Mouse (Mus musculus) embryonic facial prominence, embryonic 10.5 days (tissue): ENCODE results near the gene Dctn3. TPM values are rescaled to one million over a fixed set of nuclear protein-coding genes. Genes with fewer than 3 reads are reported as not detected.

Experiments
- DNase-seq: peaks from one replicate; pipeline ENCODE4 v3.0.0-alpha.2; 2017; ENCODE audit warnings: low spot score
- H3K27ac ChIP-seq: fragments of 300-500 bp; sonication (generic); replicated peaks from 2 replicates; pipeline ENCODE4 v1.5.1; 2016; ENCODE audit warnings: mild to moderate bottlenecking
- H3K27me3 ChIP-seq: fragments of 300-500 bp; sonication (generic); replicated peaks from 2 replicates; pipeline ENCODE4 v1.6.1; 2016; ENCODE audit warnings: low read depth, mild to moderate bottlenecking; ENCODE audit not compliant: poor library complexity, severe bottlenecking
- H3K36me3 ChIP-seq: fragments of 300-500 bp; sonication (generic); replicated peaks from 2 replicates; pipeline ENCODE4 v1.6.1; 2016; ENCODE audit warnings: mild to moderate bottlenecking, moderate library complexity
- H3K4me1 ChIP-seq: fragments of 300-500 bp; sonication (generic); 2 replicates; pipeline ENCODE4 v1.6.1; 2016
- H3K4me3 ChIP-seq: fragments of 300-500 bp; sonication (generic); 2 replicates; pipeline ENCODE4 v1.5.1; 2016; ENCODE audit warnings: mild to moderate bottlenecking, moderate library complexity
- H3K9me3 ChIP-seq: fragments of 300-500 bp; sonication (generic); 2 replicates; pipeline ENCODE4 v1.6.1; 2016; ENCODE audit warnings: mild to moderate bottlenecking
- WGBS: fragments of 180-500 bp; shearing (Covaris S2); methylation state at CpG from one replicate; pipeline ENCODE4 v1.1.7; 2016; 5-methylcytosine and 5-hydroxymethylcytosine counted together
- polyA plus RNA-seq: library from polyadenylated mRNA; unstranded; fragments of >200 nt; fragmentation: Nextera tagmentation; extraction: Ambion mirVana; gene quantifications from 2 replicates; pipeline ENCODE4 v1.2.1, GENCODE M21; 2016

Gene Dctn3
- polyA plus RNA-seq, 1 experiment from 2014 or later = 133 TPM

DNA sequence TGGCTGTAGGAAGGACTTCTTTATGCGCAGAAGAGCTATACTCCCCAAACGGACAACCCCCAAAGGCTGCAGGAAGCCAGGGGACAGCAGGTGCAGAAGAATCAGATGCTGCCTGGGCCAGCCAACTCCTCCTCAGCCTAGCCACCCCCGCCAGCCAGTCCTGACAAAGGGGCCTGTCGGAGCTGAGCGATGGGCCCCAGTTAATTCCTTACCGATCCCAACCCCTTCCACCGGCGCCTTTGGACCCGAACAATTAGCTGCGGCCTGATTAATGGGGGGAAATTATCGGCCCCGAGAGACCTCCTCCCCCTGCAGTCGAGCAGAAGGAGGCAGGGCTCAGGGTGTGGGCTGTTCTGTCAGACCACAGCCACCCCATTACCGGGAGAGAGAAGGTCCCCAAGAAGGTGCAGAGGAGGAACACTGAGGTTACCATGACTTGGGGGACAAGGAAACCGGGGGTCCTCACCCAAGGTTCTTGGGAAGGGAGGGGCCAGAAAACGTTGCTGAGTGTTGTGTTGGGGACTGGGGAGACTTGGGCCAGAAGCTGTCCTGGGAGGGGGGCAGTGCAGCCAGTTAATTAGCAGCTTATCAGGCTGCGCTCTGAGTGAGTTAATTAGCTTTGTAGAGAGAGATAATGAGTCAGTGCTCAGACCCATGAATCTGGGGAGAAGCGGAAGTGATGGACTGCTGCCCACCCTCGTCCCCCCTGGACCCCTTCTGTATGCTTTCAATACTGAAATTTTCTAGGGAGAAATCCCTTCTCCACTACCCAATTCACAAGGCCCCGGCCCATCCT is 4.1 kb upstream of the Dctn3 start:
- H3K27me3 ChIP-seq = peaks cover 86% of the 10 kb centered on the region
- no peak for DNase-seq
- no peaks in the 10 kb centered on the region for H3K9me3 ChIP-seq
- peak overlapping the region; percentile 30; the same call in 1 of the 2 replicates for H3K4me3 ChIP-seq
- H3K4me1 ChIP-seq = peaks cover 30% of the 10 kb centered on the region
- WGBS = 14% methylated on average over 20 of the region's 20 CpGs
- H3K27ac ChIP-seq = 0 out of 2 replicates have a peak overlapping the region, but pooled peaks have one; percentile 35
- H3K36me3 ChIP-seq = no peaks in the 10 kb centered on the region

DNA sequence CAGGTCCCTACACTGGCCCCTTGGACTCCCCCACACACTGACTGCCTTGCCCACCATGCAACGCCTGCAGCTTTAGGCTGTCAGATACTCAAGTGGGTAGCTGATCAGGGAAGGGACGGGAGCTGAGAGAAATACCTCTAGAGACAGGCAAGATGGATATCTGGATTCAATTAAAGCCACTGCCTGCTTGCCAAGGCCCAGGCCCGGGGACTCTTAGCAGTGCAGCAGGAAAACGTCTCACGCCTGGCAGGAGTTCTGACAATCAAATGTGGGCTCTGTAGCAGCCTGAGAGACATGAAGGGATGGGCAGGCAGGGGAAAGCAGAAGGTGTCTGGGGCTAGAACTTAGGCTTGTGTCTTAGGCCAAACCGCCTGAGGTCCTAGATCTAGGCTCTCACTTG is 6.1 kb downstream of the Dctn3 start:
- peaks cover 49% of the 10 kb centered on the region for H3K4me1 ChIP-seq
- 0 out of 2 replicates have a peak overlapping the region, but pooled peaks have one; percentile 5 for H3K4me3 ChIP-seq
- 45% methylated on average over 6 of the region's 6 CpGs for WGBS
- peaks cover 53% of the 10 kb centered on the region for H3K36me3 ChIP-seq
- no peaks in the 10 kb centered on the region for H3K9me3 ChIP-seq
- no peaks in the 10 kb centered on the region for H3K27me3 ChIP-seq
- peak; percentile 47 for DNase-seq
- peak overlapping the region; percentile 44; the same call in 1 of the 2 replicates for H3K27ac ChIP-seq

DNA sequence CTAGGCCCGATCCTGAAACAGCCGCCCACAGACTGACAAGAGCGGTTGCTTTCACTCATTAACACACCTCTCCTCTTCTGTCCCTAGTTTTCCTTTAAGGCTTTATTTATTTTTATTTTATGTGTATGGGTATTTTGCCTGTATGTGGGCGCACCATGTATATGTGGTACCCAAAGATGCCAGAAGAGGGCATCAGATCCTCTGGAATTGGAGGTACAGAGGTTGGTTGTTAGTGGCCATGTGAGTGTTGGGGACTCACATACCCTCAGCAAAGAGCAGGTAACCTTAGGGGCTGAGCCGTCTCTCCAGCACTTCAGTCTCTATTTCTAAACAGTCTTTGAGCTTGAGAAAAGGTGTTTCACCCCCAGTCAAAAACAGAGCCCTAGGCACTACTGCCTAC is 7.4 kb downstream of the Dctn3 start:
- WGBS = 83% methylated on average over 5 of the region's 5 CpGs
- H3K36me3 ChIP-seq = peaks cover 65% of the 10 kb centered on the region
- H3K4me3 ChIP-seq = no peak overlapping the region
- peaks cover 51% of the 10 kb centered on the region for H3K4me1 ChIP-seq
- DNase-seq = no peak
- H3K9me3 ChIP-seq = no peaks in the 10 kb centered on the region
- no peak overlapping the region for H3K27ac ChIP-seq
- H3K27me3 ChIP-seq = no peaks in the 10 kb centered on the region

DNA sequence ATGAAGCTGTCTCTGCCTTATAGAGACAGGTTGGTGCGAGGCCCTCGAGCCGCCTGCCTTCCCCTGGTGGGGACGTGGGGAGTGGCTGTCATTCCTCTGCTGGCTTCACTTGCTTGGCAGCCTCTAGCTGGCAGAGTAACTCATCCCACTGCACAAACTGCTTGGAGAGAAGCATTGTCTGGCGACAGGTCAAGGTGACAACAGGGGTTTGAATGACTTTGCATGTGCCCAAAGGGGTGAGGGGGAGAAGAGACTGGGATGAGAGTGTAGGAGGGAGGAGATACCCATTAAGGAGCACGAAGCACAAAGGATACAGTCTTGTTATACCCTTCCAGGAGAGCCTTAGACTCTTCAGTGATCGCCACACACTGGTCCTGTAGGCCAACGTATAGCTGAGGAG is 7.9 kb downstream of the Dctn3 start:
- no peak for DNase-seq
- H3K27ac ChIP-seq = no peak overlapping the region
- H3K4me3 ChIP-seq = no peak overlapping the region
- H3K27me3 ChIP-seq = no peaks in the 10 kb centered on the region
- WGBS = 79% methylated on average over 8 of the region's 8 CpGs
- H3K36me3 ChIP-seq = peaks cover 66% of the 10 kb centered on the region
- peaks cover 50% of the 10 kb centered on the region for H3K4me1 ChIP-seq
- no peaks in the 10 kb centered on the region for H3K9me3 ChIP-seq

DNA sequence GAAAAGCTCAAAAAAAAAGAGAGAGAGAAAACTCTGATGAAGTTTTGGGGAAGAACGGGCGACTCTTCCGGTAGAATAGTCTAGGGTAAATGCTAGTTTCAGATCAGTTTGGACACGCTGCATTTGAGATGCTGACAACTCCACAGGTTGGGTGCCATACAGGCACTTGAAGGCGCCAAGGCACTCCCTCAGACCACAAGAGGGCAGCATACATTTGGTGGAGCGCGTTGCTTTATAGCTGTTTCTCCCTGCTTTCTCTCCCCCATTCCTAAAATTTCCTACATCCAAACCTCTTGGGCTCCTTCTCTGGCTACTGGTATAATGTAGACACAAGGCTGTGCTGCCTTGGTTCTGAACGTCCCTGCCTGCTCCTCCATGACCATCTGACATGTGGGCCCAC is 8.7 kb downstream of the Dctn3 start:
- peak; percentile 68 for DNase-seq
- 19% methylated on average over 8 of the region's 8 CpGs for WGBS

DNA sequence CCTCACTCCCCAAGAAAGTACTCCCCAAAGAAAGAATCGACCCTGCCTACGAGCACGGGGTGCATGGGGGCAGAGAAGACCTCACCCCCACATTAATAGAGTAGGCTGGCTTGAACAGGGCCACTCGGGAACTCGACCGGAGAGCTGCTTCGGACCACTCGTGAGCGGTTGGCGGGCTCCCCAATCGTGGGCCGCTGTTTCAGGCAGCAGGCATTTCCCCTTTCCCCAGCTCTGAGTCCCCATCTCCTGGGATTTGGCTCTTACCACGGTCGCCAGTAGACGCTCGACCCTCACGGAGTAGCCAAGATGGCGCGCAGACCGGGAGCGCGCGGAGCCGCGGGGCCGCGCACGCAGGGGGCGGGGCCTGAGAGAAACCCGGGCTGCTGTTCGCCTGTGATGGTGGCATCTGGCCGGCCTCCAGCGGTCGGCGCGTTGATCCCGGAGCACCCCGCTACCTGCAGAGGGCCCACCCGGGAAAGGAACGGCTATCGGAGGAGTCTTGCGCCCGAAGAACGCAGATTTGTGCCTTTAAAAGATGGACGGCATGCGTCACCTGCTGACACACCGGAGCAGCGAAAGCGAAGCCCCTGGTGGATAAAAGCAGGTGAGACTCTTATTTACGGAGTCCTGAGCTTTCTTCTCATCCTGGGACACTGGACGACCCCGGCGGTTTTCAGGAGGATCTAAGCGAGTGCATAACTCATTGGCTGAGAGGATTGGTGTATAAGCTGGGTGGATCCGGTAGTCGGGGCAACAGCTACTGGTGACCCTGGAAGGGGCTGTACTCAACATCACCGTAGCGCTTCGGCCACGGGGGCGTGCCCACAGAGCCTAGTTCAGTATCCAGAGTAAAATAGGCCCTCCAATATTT is 9.5 kb downstream of the Dctn3 start, which contains the start of gene Rpp25l:
Gene Rpp25l, minus strand, starts transcription at position 338 of the 871 bp plus-strand sequence.
- WGBS = under 1% methylated on average over 61 of the region's 61 CpGs
- Histone ChIP-seq H3K27me3 (no peaks in the 10 kb centered on the region), H3K4me3 (peak within 1 kb of the TSS; percentile 89), H3K27ac (peak within 1 kb of the TSS; percentile 96), H3K36me3 (peaks cover 50% of the 10 kb centered on the region), H3K9me3 (no peaks in the 10 kb centered on the region), H3K4me1 (peaks cover 56% of the 10 kb centered on the region)
- peak; percentile 93 for DNase-seq

More for the DNA sequence above, 8.7 kb downstream of the Dctn3 start:
- H3K9me3 ChIP-seq = no peaks in the 10 kb centered on the region
- peak overlapping the region; percentile 89 for H3K4me3 ChIP-seq
- H3K27me3 ChIP-seq = no peaks in the 10 kb centered on the region
- H3K27ac ChIP-seq = no peak overlapping the region
- H3K4me1 ChIP-seq = peaks cover 50% of the 10 kb centered on the region
- H3K36me3 ChIP-seq = peaks cover 58% of the 10 kb centered on the region

DNA sequence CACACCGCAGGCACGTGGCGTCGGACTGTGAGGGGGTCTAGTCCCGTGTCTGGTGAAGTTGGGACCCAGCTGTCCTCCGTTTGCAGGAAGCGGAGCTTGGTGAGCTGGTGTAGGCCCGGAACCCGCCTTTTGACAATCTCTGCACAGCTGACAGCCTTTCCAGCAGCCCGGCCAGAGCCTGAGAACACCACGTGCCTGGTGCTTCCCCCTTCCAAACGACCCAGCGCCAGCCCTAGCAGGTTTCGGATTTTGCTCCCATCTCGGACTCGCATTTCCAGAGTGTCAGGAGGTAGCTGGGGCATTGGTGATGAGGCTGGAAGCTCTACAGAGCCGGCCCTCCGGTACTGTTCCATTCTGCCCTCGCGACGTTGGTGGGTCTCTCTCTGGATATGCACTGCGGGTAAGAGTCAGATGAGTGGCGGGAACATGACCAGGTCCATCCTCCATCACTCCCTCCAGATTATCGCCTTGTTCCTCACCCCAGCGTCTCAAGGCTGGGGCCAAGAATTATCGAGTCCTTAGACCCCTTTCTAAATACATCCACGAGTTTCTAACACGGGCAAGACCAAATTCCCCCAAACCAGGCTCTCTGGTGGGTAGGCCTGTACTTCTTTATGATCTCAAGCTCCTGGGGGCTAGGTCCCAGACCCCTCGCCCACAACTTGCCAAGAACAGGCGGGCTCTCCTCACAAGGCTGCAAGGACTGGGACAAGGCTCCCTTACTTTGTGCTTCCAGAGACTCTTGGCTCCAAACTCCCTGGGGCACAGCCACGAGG is 10.4 kb downstream of the Dctn3 start:
- H3K36me3 ChIP-seq = peaks cover 42% of the 10 kb centered on the region
- peaks cover 63% of the 10 kb centered on the region for H3K4me1 ChIP-seq
- peaks cover 6% of the 10 kb centered on the region for H3K27me3 ChIP-seq
- WGBS = 52% methylated on average over 31 of the region's 31 CpGs
- no peak for DNase-seq
- H3K27ac ChIP-seq = peak overlapping the region; percentile 96
- H3K9me3 ChIP-seq = no peaks in the 10 kb centered on the region
- peak overlapping the region; percentile 89 for H3K4me3 ChIP-seq

DNA sequence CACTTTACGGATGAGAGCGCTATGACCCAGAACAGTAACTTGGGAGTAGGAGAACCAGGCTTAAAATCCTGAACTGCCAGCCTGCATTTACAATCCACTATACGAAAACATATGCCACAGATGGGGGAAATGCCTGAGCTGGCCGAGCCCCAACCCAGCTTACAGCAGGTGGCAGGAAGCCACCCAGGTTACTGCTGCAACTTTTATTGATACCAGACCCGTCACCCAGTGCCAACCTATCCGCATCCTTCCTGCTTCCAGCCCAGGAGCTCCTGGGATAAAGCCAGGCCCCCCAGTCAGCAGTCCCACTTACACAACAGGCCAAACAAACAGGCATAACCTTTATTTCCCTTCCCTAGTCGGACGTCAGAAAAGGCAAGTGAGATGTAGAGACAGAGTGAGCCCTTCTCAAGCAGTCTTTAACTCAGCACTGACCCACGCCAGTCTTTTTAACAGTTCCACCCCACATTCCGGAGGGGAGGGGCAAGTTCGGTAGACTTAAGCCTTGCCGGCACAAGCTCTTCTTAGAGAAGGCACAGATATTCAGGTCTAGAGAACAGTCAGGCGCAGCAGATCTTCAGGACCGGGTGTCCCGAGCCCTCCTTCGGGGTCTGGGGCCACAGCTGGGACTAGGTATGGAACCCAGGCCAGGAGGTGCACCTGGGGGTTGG is 11.1 kb downstream of the Dctn3 start:
- 82% methylated on average over 16 of the region's 16 CpGs for whole genome bisulfite sequencing
- H3K36me3 ChIP-seq = peaks cover 34% of the 10 kb centered on the region
- H3K4me1 ChIP-seq = peaks cover 63% of the 10 kb centered on the region
- peak overlapping the region; percentile 96; the same call in 1 of the 2 replicates for H3K27ac ChIP-seq
- no peaks in the 10 kb centered on the region for H3K9me3 ChIP-seq
- no peak for DNase-seq
- peaks cover 10% of the 10 kb centered on the region for H3K27me3 ChIP-seq
- H3K4me3 ChIP-seq = peak overlapping the region; percentile 89

DNA sequence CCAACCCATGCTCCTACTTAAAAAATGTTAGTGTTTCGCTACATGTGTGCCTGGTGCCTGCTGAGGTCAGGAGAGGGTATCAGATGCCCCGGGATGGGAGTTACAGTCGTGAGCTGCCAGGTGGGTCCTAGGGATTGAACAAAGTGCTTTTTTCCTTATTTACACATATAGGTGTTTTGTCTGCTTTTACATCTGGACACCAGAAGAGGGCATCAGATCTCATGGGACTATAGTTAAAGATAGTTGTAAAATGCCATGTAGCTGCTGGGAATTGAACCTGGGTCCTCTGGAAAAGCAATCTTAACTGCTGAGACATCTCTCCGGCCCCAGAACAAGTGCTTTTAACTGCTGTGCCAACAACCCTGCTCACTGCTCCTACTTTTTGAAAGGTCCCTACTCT is 12.7 kb downstream of the Dctn3 start:
- Histone ChIP-seq H3K4me3 (no peak overlapping the region), H3K36me3 (peaks cover 24% of the 10 kb centered on the region), H3K27ac (no peak overlapping the region), H3K9me3 (no peaks in the 10 kb centered on the region), H3K27me3 (peaks cover 27% of the 10 kb centered on the region), H3K4me1 (peaks cover 67% of the 10 kb centered on the region)
- WGBS = 60% methylated on average over 4 of the region's 4 CpGs
- DNase-seq = no peak

DNA sequence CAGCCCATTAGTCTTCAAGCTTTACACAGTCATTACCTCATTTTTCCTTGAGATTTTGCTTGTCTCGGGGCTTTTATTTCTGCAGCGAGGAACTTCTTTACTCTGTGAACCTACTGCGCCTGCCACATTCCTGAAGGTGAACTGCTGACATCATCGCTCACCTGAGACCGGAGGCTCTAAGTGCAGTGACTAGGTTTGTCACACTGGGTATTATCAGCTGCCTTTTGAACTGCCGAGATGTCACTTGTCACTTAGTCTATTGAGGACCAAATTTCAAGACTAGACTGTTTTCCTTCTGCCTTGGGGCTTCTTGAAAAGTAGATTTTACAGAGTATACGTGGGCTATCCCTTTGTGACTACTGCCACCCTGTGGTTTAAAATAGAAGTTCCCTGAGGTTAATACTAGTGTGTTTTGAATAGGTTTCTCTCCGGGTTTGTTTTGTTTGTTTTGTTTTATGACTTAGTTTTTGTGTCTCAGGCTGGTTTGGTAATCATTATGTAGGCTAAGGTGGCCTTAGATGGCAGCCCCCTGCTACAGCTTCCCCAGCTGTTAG is 14.7 kb downstream of the Dctn3 start:
- Histone ChIP-seq H3K27ac (peak overlapping the region; percentile 16; the same call in 1 of the 2 replicates), H3K4me3 (no peak overlapping the region), H3K36me3 (peaks cover 21% of the 10 kb centered on the region), H3K27me3 (peaks cover 45% of the 10 kb centered on the region), H3K4me1 (peaks cover 73% of the 10 kb centered on the region), H3K9me3 (no peaks in the 10 kb centered on the region)
- WGBS = 39% methylated on average over 8 of the region's 8 CpGs
- no peak for DNase-seq

DNA sequence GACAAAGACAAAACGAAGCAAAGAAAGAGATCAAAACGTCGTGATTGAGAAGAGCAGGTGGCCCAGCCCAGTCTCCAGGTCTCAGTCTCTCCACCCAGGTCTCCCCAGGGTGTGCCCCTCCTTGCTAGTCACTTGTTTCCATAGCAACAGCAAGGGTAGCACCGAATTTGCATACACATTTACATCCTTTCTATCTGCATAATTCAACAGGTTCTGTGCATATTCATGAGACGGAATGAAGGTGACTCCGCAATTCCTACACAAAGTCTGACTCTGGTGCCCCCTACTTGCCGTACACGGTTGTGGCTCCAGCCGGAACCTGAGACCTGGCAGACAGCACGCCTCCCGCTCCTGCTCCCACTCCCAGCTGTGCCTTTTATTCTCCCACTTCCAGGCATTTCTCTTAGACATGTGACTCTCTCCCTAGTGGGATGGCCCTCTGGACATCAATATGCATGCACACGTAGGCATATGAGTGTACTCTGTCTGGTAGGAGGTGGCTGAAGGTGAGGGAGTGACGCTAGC is 15.9 kb downstream of the Dctn3 start:
- peak overlapping the region; percentile 16; the same call in 1 of the 2 replicates for H3K27ac ChIP-seq
- peaks cover 17% of the 10 kb centered on the region for H3K36me3 ChIP-seq
- H3K4me3 ChIP-seq = peak overlapping the region; percentile 11
- peaks cover 48% of the 10 kb centered on the region for H3K27me3 ChIP-seq
- peak; percentile 80 for DNase-seq
- H3K4me1 ChIP-seq = peaks cover 66% of the 10 kb centered on the region
- H3K9me3 ChIP-seq = no peaks in the 10 kb centered on the region
- 3% methylated on average over 13 of the region's 13 CpGs for WGBS
